Mouse (Mus musculus) kidney, adult 10 weeks (tissue): ENCODE measurements around the gene Spata22. TPM values are rescaled to one million over a fixed set of nuclear protein-coding genes. Genes with fewer than 3 reads are reported as not detected.

ENCODE experiments used
- polyA plus RNA-seq: library from polyadenylated mRNA; stranded (reverse); fragments of 350-450 nt; fragmentation: Illumina TruSeq; extraction: RNeasy Lipid Tissue Mini Kit (QIAGEN cat#74804); gene quantifications from one replicate; pipeline ENCODE4 v1.2.3, GENCODE M21; 2014; ENCODE audit warnings: low read depth, low replicate concordance

Gene Spata22
- 0.85 TPM for polyA plus RNA-seq

DNA sequence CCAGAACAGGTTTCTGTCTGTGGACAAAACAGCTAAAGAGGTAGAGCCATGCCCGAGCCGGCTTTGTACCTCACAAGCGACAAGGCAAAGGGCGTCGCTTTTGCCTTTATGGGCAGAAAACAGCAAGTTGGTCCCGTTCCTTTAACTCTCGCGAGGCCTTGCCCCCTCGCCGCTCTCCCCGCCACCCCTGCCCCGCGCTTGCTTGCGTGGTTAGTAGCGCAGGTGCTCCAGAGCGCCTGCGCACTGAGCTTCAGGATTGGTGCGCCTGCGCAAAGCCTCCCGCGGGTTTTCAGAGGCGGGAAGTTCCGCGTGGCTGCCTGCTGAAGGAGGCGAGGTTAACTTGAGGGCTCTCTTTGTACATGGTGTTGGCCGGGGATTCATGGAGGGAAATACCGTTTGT lies at the start of gene Spata22, which contains the start of the genes Aspa and Gm49340:
Gene Spata22 (plus strand): TSS at position 300 of the 400 bp plus-strand sequence.
Gene Aspa (minus strand): TSS at position 155 of the 400 bp plus-strand sequence.
Gene Gm49340 (plus strand): TSS at position 300 of the 400 bp plus-strand sequence.

DNA sequence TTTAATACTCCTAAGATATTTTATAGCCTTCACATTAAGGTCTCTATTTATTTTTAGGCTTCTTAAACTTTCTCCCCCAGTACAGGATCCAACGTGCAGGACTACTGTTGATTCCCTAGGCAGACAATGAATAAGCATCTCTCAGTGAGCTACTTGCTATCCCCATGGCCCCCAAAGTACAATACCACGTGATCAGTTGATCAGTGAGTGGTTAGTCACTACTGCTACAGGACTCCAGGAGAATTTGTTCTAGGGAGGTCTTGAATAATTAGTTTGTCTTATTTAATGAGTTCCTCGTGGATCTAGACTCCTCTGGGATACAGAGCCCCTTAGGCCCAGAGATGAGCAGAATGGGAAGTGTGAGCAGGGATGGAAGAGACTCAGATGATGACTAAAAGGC lies 20.9 kb downstream of the Spata22 start, which contains the start of gene Olfr20:
Gene Olfr20 (plus strand): TSS at position 301 of the 400 bp plus-strand sequence.

DNA sequence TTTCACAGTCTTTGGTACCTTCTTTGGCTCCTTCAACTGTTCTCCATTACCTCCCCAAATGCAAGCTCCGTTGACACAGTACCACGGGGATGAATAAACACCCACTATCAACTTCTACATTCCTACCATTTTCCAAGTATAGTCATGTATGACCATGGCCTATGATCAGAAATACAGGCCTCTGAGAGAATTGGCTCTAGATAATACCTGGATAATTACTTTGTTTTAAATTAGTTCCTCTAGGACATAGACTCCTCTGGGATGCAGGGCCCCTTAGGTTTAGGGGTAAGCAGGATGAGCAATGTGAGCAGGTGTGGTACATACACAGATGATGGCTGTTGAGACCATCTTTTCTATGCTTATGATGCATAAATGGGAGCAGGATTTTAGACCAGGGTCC lies 41.4 kb downstream of the Spata22 start, which contains the start of gene Olfr376:
Gene Olfr376 (plus strand): TSS at position 301 of the 400 bp plus-strand sequence.

Other genes starting within 250 kb of the Spata22 start
- gene Itgae, start 239.2 kb upstream of the Spata22 start, polyA plus RNA-seq = 0.40 TPM
- gene Haspin, start 191.4 kb upstream of the Spata22 start, polyA plus RNA-seq = 3.6 TPM
- 4.8 TPM for gene P2rx5, start 169.3 kb upstream of the Spata22 start, polyA plus RNA-seq
- gene Emc6, start 152.7 kb upstream of the Spata22 start, polyA plus RNA-seq = 90.2 TPM
- gene Tax1bp3, start 152.7 kb upstream of the Spata22 start, polyA plus RNA-seq = 31.2 TPM
- gene Ctns, start 130.7 kb upstream of the Spata22 start, polyA plus RNA-seq = 20.8 TPM
- 7.5 TPM for gene Shpk, start 130.3 kb upstream of the Spata22 start, polyA plus RNA-seq
- not detected for gene Trpv1, start 95.4 kb upstream of the Spata22 start, polyA plus RNA-seq
- 0.20 TPM for gene Trpv3, start 62.4 kb upstream of the Spata22 start, polyA plus RNA-seq
- 470 TPM for gene Aspa, start 145 bp upstream of the Spata22 start, polyA plus RNA-seq
- not detected for gene Gm49340, start within 50 bp of the Spata22 start, polyA plus RNA-seq
- gene Olfr20, start 21.0 kb downstream of the Spata22 start, polyA plus RNA-seq = not detected
- not detected for gene Olfr376, start 41.5 kb downstream of the Spata22 start, polyA plus RNA-seq
- gene Olfr1, start 69.9 kb downstream of the Spata22 start, polyA plus RNA-seq = not detected
- gene Olfr378, start 98.7 kb downstream of the Spata22 start, polyA plus RNA-seq = not detected
- gene Olfr380, start 127.8 kb downstream of the Spata22 start, polyA plus RNA-seq = not detected
- not detected for gene Olfr381, start 161.9 kb downstream of the Spata22 start, polyA plus RNA-seq
- gene Olfr382, start 187.5 kb downstream of the Spata22 start, polyA plus RNA-seq = not detected